Mouse (Mus musculus) small intestine, adult 2 months (tissue): ENCODE measurements around the gene Sco1.

ENCODE experiments used
- CTCF ChIP-seq: fragments of 200-500 bp; IDR thresholded peaks from 2 replicates; pipeline ENCODE4 v1.5.1; 2012; ENCODE audit warnings: low read depth, mild to moderate bottlenecking, control low read depth, inconsistent platforms, low read length, moderate library complexity, mixed read lengths; ENCODE audit not compliant: insufficient replicate concordance, insufficient read length; ENCODE audit errors: extremely low read depth
- POLR2A ChIP-seq: fragments of 200-500 bp; IDR thresholded peaks from 2 replicates; pipeline ENCODE4 v1.6.1; 2012; ENCODE audit warnings: low read depth, mild to moderate bottlenecking, control low read depth, inconsistent platforms, low read length, moderate library complexity

DNA sequence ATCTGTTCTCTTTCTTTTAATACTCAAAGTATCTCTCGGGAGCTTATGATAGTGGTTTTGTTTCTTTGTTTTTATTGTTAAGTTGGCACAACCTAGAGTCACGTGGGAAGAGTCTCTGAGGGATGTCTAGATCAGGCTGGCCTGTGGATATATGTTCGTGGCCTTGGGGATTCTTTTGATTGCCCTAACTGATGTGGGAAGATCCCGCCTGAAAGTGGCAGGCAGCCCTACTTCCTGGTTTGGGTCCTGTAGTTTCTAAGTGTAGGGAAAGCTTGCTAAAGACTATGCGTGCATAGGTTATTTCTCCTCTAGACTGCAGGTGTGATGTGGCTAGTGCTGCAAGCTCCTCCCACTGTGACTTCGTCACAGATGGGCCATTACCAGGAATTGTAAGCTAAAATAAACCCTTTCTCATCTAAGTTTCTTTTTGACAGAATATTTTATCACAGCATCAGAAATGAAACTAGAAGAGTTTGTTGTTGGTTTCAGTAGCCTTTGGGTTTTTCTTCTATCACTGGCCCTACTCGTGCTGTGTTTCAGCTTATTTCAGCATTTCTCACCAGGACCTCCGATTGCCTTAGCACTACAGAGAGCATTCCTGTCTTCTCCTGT lies 2.4 kb downstream of the Sco1 start:
- TF ChIP-seq CTCF (no peak), POLR2A (no peak)
